Mouse (Mus musculus) limb, embryonic 10.5 days (tissue): ENCODE measurements around the gene Olfr1391. TPM values are rescaled to one million over a fixed set of nuclear protein-coding genes. Genes with fewer than 3 reads are reported as not detected.

Source experiments
- polyA plus RNA-seq: library from polyadenylated mRNA; unstranded; fragments of >200 nt; fragmentation: Nextera tagmentation; extraction: Ambion mirVana; gene quantifications from 2 replicates; pipeline ENCODE4 v1.2.1, GENCODE M21; 2016

Olfr1391 gene
- polyA plus RNA-seq, 1 experiment from 2014 or later, result not detected

Other genes with a start within 250 kb of the Olfr1391 start
- 0.45 and 0.49 TPM in 2 replicates for gene Ifi47, start 246.2 kb upstream of the Olfr1391 start, polyA plus RNA-seq
- gene Olfr1396, start 207.9 kb upstream of the Olfr1391 start, polyA plus RNA-seq, result not detected in 2 replicates
- gene Olfr1395, start 180.5 kb upstream of the Olfr1391 start, polyA plus RNA-seq, result not detected in 2 replicates
- gene Olfr1394, start 168.4 kb upstream of the Olfr1391 start, polyA plus RNA-seq, result not detected in 2 replicates
- 0.34 TPM in 1 of 2 replicates, not detected in the other for gene Btnl9, start 135.6 kb upstream of the Olfr1391 start, polyA plus RNA-seq
- 34.6 and 48.3 TPM in 2 replicates for gene Zfp62, start 119.5 kb upstream of the Olfr1391 start, polyA plus RNA-seq
- 40.0 and 46.0 TPM in 2 replicates for gene Mgat1, start 78.6 kb upstream of the Olfr1391 start, polyA plus RNA-seq
- gene Olfr1393, start 44.4 kb upstream of the Olfr1391 start, polyA plus RNA-seq, result not detected in 2 replicates
- not detected in 2 replicates for gene Olfr1392, start 37.5 kb upstream of the Olfr1391 start, polyA plus RNA-seq
- not detected in 2 replicates for gene Olfr10, start 18.0 kb upstream of the Olfr1391 start, polyA plus RNA-seq
- gene Olfr1390, start 12.4 kb downstream of the Olfr1391 start, polyA plus RNA-seq, result not detected in 2 replicates
- not detected in 2 replicates for gene Olfr1389, start 100.3 kb downstream of the Olfr1391 start, polyA plus RNA-seq
- 0.09 and 0.10 TPM in 2 replicates for gene Olfr1388, start 113.9 kb downstream of the Olfr1391 start, polyA plus RNA-seq
- gene Olfr1387, start 132.6 kb downstream of the Olfr1391 start, polyA plus RNA-seq, result not detected in 2 replicates
- not detected in 2 replicates for gene Olfr1386, start 142.3 kb downstream of the Olfr1391 start, polyA plus RNA-seq
- not detected in 2 replicates for gene Olfr1385, start 166.3 kb downstream of the Olfr1391 start, polyA plus RNA-seq
- not detected in 2 replicates for gene Olfr1384, start 184.0 kb downstream of the Olfr1391 start, polyA plus RNA-seq
- not detected in 2 replicates for gene Olfr1383, start 196.9 kb downstream of the Olfr1391 start, polyA plus RNA-seq
- not detected in 2 replicates for gene Olfr1382, start 205.5 kb downstream of the Olfr1391 start, polyA plus RNA-seq
- gene Olfr1381, start 220.7 kb downstream of the Olfr1391 start, polyA plus RNA-seq, result not detected in 2 replicates
- gene Olfr1380, start 234.1 kb downstream of the Olfr1391 start, polyA plus RNA-seq, result not detected in 2 replicates